Mouse (Mus musculus): ENCODE results near the gene Atxn7l3. TPM values are rescaled to one million over a fixed set of nuclear protein-coding genes. Genes with fewer than 3 reads are reported as not detected.
"Not testable (repeated sequence)": the region's sequence is repeated elsewhere in the genome, so short reads cannot be mapped to it uniquely, and the experiment has no call there.

Atxn7l3 gene
- polyA plus RNA-seq, 1 experiment from 2014 or later: 15.1 TPM

DNA sequence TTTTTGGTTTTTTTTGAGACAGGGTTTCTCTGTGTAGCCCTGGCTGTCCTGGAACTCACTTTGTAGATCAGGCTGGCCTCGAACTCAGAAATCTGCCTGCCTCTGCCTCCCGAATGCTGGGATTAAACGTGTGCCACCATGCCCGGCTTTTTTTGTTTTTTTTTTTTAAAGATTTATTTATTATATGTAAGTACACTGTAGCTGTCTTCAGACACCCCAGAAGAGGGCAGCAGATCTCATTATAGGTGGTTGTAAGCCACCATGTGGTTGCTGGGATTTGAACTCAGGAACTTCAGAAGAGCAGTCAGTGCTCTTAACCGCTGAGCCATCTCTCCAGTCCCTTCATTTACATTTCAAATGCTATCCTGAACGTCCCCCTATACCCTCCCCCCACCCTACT lies 16.2 kb downstream of the Atxn7l3 start:
- H3K4me2 ChIP-seq (ENCODE audit: low read depth, low read length); H3K4me3 ChIP-seq (ENCODE audit: low read depth, low read length); H3K36me3 ChIP-seq (replicated peaks; ENCODE audit: control insufficient read depth, insufficient read depth, low read depth, low read length); DNase-seq (ENCODE audit: low spot score); H3K27me3 ChIP-seq (ENCODE audit: control insufficient read depth, insufficient read depth, low read length); H3K9ac ChIP-seq (replicated peaks; ENCODE audit: low read length); H3K9me3 ChIP-seq (replicated peaks; ENCODE audit: control insufficient read depth, low read length); H3K27ac ChIP-seq (replicated peaks; ENCODE audit: low read depth, low read length); H3K4me1 ChIP-seq (ENCODE audit: control insufficient read depth, insufficient read depth, low read length); ATAC-seq (replicated peaks; ENCODE audit: insufficient number of reproducible peaks, low FRiP score, low TSS enrichment, low read depth): not testable (repeated sequence)
- WGBS: 72% methylated on average over 6 of the region's 6 CpGs

DNA sequence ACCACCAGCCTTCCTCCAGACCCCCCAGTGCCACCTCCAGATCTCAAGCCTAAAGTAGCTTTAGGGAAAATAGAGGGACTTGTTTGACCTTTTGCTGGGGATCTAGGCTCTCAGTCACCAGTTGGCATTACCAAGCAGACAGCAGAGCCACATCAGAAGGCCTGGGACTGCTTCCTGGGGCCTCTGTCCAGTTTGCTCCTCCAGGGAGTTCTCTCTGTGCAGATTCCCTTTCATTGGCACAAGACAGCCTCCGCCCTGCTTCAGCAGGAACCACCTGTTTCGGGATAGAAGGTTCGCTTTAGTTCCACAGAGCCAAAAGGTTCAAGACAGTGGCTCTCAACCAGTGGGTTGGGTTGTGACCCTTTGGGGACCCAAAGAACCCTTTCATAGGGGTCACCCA lies 16.8 kb downstream of the Atxn7l3 start:
- ATAC-seq (replicated peaks; ENCODE audit: insufficient number of reproducible peaks, low FRiP score, low TSS enrichment, low read depth): no peak
- Histone ChIP-seq H3K4me1 (ENCODE audit: control insufficient read depth, insufficient read depth, low read length) (peaks cover 3% of the 10 kb centered on the region), H3K36me3 (replicated peaks; ENCODE audit: control insufficient read depth, insufficient read depth, low read depth, low read length) (no peaks in the 10 kb centered on the region), H3K9ac (replicated peaks; ENCODE audit: low read length) (no peak overlapping the region), H3K9me3 (replicated peaks; ENCODE audit: control insufficient read depth, low read length) (no peaks in the 10 kb centered on the region), H3K4me2 (ENCODE audit: low read depth, low read length) (no peak overlapping the region), H3K27ac (replicated peaks; ENCODE audit: low read depth, low read length) (no peak overlapping the region), H3K4me3 (ENCODE audit: low read depth, low read length) (no peak overlapping the region), H3K27me3 (ENCODE audit: control insufficient read depth, insufficient read depth, low read length) (no peaks in the 10 kb centered on the region)
- WGBS: 94% methylated on average over 3 of the region's 3 CpGs
- no peak for DNase-seq (ENCODE audit: low spot score)

DNA sequence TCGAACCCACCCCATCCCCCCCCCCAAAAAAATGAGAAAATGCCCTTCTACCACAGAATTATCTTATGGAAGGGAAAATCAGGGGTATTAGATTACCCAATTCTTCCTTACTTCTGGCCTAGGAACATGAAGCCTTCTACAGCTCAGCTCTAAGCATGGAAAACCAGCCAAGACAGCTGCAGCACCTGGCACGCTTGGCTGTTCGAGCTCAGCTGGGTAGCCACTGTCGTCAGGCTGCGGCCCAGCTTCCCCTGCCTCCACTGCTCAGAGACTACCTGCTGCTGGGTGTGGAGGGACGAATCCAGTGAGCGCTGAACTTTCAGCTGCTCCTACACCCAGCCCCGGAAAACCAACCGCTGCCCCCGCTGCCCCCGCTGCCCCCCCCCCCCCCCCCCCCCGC lies 18.7 kb downstream of the Atxn7l3 start:
- no peaks in the 10 kb centered on the region for H3K9me3 ChIP-seq (replicated peaks; ENCODE audit: control insufficient read depth, low read length)
- H3K9ac ChIP-seq (replicated peaks; ENCODE audit: low read length): no peak overlapping the region
- H3K27me3 ChIP-seq (ENCODE audit: control insufficient read depth, insufficient read depth, low read length): no peaks in the 10 kb centered on the region
- peaks cover 3% of the 10 kb centered on the region for H3K4me1 ChIP-seq (ENCODE audit: control insufficient read depth, insufficient read depth, low read length)
- ATAC-seq (replicated peaks; ENCODE audit: insufficient number of reproducible peaks, low FRiP score, low TSS enrichment, low read depth): no peak
- no peak overlapping the region for H3K4me3 ChIP-seq (ENCODE audit: low read depth, low read length)
- H3K4me2 ChIP-seq (ENCODE audit: low read depth, low read length): no peak overlapping the region
- H3K27ac ChIP-seq (replicated peaks; ENCODE audit: low read depth, low read length): no peak overlapping the region
- 54% methylated on average over 9 of the region's 12 CpGs for WGBS
- no peaks in the 10 kb centered on the region for H3K36me3 ChIP-seq (replicated peaks; ENCODE audit: control insufficient read depth, insufficient read depth, low read depth, low read length)
- DNase-seq (ENCODE audit: low spot score): no peak

- Histone ChIP-seq H3K27ac (replicated peaks; ENCODE audit: low read depth, low read length) (no peak overlapping the region), H3K4me3 (ENCODE audit: low read depth, low read length) (peak overlapping the region; percentile 37), H3K4me1 (ENCODE audit: control insufficient read depth, insufficient read depth, low read length) (peaks cover 3% of the 10 kb centered on the region), H3K4me2 (ENCODE audit: low read depth, low read length) (peak overlapping the region; percentile 81), H3K9ac (replicated peaks; ENCODE audit: low read length) (peak overlapping the region; percentile 73), H3K36me3 (replicated peaks; ENCODE audit: control insufficient read depth, insufficient read depth, low read depth, low read length) (no peaks in the 10 kb centered on the region), H3K9me3 (replicated peaks; ENCODE audit: control insufficient read depth, low read length) (no peaks in the 10 kb centered on the region), H3K27me3 (ENCODE audit: control insufficient read depth, insufficient read depth, low read length) (no peaks in the 10 kb centered on the region)
- ATAC-seq (replicated peaks; ENCODE audit: insufficient number of reproducible peaks, low FRiP score, low TSS enrichment, low read depth): peak; percentile 77
- 1% methylated on average over 33 of the region's 33 CpGs for WGBS
- peak; percentile 61 for DNase-seq (ENCODE audit: low spot score)
Observed at GRCm38 (mm10) chr11:102276411-102276915, 20.0 kb downstream of the Atxn7l3 start.

- 84% methylated on average over 12 of the region's 12 CpGs for WGBS
- DNase-seq (ENCODE audit: low spot score) (no peak), ATAC-seq (replicated peaks; ENCODE audit: insufficient number of reproducible peaks, low FRiP score, low TSS enrichment, low read depth) (no peak)
- no peak within 1 kb of the TSS for H3K4me3 ChIP-seq (ENCODE audit: low read depth, low read length)
- no peak within 1 kb of the TSS for H3K4me2 ChIP-seq (ENCODE audit: low read depth, low read length)
- H3K9ac ChIP-seq (replicated peaks; ENCODE audit: low read length): no peak within 1 kb of the TSS
- no peak within 1 kb of the TSS for H3K27ac ChIP-seq (replicated peaks; ENCODE audit: low read depth, low read length)
- no peaks in the 10 kb centered on the region for H3K9me3 ChIP-seq (replicated peaks; ENCODE audit: control insufficient read depth, low read length)
- H3K27me3 ChIP-seq (ENCODE audit: control insufficient read depth, insufficient read depth, low read length): no peaks in the 10 kb centered on the region
- H3K36me3 ChIP-seq (replicated peaks; ENCODE audit: control insufficient read depth, insufficient read depth, low read depth, low read length): no peaks in the 10 kb centered on the region; the same call in 1 of the 2 replicates
- no peaks in the 10 kb centered on the region for H3K4me1 ChIP-seq (ENCODE audit: control insufficient read depth, insufficient read depth, low read length)
Observed at GRCm38 (mm10) chr11:102268520-102269244, 27.7 kb downstream of the Atxn7l3 start, which contains the start of gene Asb16. TSS of gene Asb16 (plus strand) at chr11:102268743.

GRCm38 (mm10) chr11:102267480-102267879 lies 29.0 kb downstream of the Atxn7l3 start:
- Histone ChIP-seq H3K4me2 (ENCODE audit: low read depth, low read length) (no peak overlapping the region), H3K9ac (replicated peaks; ENCODE audit: low read length) (peak overlapping the region; percentile 22), H3K27me3 (ENCODE audit: control insufficient read depth, insufficient read depth, low read length) (no peaks in the 10 kb centered on the region), H3K9me3 (replicated peaks; ENCODE audit: control insufficient read depth, low read length) (no peaks in the 10 kb centered on the region), H3K4me1 (ENCODE audit: control insufficient read depth, insufficient read depth, low read length) (no peaks in the 10 kb centered on the region), H3K4me3 (ENCODE audit: low read depth, low read length) (no peak overlapping the region), H3K27ac (replicated peaks; ENCODE audit: low read depth, low read length) (no peak overlapping the region), H3K36me3 (replicated peaks; ENCODE audit: control insufficient read depth, insufficient read depth, low read depth, low read length) (no peaks in the 10 kb centered on the region; the same call in 1 of the 2 replicates)
- DNase-seq (ENCODE audit: low spot score) (peak; percentile 85), ATAC-seq (replicated peaks; ENCODE audit: insufficient number of reproducible peaks, low FRiP score, low TSS enrichment, low read depth) (peak; percentile 75; the same call in 1 of the 2 replicates)
- WGBS: 6% methylated on average over 11 of the region's 11 CpGs

GRCm38 (mm10) chr11:102266631-102267355 lies 29.6 kb downstream of the Atxn7l3 start:
- 87% methylated on average over 8 of the region's 8 CpGs for WGBS
- no peak for DNase-seq (ENCODE audit: low spot score)
- Histone ChIP-seq H3K27me3 (ENCODE audit: control insufficient read depth, insufficient read depth, low read length) (no peaks in the 10 kb centered on the region), H3K27ac (replicated peaks; ENCODE audit: low read depth, low read length) (no peak overlapping the region), H3K36me3 (replicated peaks; ENCODE audit: control insufficient read depth, insufficient read depth, low read depth, low read length) (peaks cover 2% of the 10 kb centered on the region; the same call in 1 of the 2 replicates), H3K4me1 (ENCODE audit: control insufficient read depth, insufficient read depth, low read length) (no peaks in the 10 kb centered on the region), H3K4me3 (ENCODE audit: low read depth, low read length) (no peak overlapping the region), H3K9ac (replicated peaks; ENCODE audit: low read length) (peak overlapping the region; percentile 22), H3K4me2 (ENCODE audit: low read depth, low read length) (no peak overlapping the region), H3K9me3 (replicated peaks; ENCODE audit: control insufficient read depth, low read length) (no peaks in the 10 kb centered on the region)
- peak; percentile 12; the same call in 1 of the 2 replicates for ATAC-seq (replicated peaks; ENCODE audit: insufficient number of reproducible peaks, low FRiP score, low TSS enrichment, low read depth)

DNA sequence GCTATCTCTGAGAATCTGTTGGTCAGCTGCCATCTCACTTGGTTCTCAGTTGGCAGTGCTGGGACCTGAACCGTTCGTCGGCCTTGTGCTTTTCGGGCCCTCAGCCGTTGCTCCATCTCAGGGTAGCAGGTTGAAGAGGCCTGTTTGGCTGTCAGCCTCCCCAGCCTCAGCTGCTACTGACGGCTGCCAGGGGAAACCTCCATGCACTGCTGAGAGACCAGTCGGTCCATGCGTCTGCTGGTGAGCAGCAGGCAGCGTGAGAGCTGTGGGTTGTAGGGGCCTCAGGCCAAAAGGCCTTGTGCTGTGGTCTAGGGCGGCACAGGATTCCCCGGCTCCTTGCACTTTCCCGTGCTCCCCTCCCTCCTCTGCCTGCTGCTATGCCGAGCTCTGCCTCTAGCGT lies 30.6 kb downstream of the Atxn7l3 start:
- Histone ChIP-seq H3K9me3 (replicated peaks; ENCODE audit: control insufficient read depth, low read length) (no peaks in the 10 kb centered on the region), H3K4me2 (ENCODE audit: low read depth, low read length) (no peak overlapping the region), H3K4me3 (ENCODE audit: low read depth, low read length) (no peak overlapping the region), H3K27ac (replicated peaks; ENCODE audit: low read depth, low read length) (no peak overlapping the region), H3K9ac (replicated peaks; ENCODE audit: low read length) (no peak overlapping the region), H3K27me3 (ENCODE audit: control insufficient read depth, insufficient read depth, low read length) (no peaks in the 10 kb centered on the region), H3K36me3 (replicated peaks; ENCODE audit: control insufficient read depth, insufficient read depth, low read depth, low read length) (peaks cover 2% of the 10 kb centered on the region; the same call in 1 of the 2 replicates), H3K4me1 (ENCODE audit: control insufficient read depth, insufficient read depth, low read length) (no peaks in the 10 kb centered on the region)
- ATAC-seq (replicated peaks; ENCODE audit: insufficient number of reproducible peaks, low FRiP score, low TSS enrichment, low read depth): no peak
- no peak for DNase-seq (ENCODE audit: low spot score)
- WGBS: 62% methylated on average over 14 of the region's 14 CpGs

Data from embryonic facial prominence, embryonic 11.5 days (tissue).